Mouse (Mus musculus) retina, postnatal 1 day (tissue): Measurements from ENCODE around the gene Cd109.

Source experiments
- DNase-seq: peaks from one replicate; pipeline ENCODE4 v3.0.0-alpha.2; 2012

Gene Cd109

GRCm38 (mm10) chr9:78615401-78616021 is at the start of gene Cd109:
Gene Cd109 (plus strand): TSS chr9:78615546.
- peak; percentile 72 for DNase-seq

- no peak for DNase-seq
Measured at GRCm38 (mm10) chr9:78569934-78570333, 45.4 kb upstream of the Cd109 start.

- no peak for DNase-seq
Measured at GRCm38 (mm10) chr9:78576466-78576865, 38.9 kb upstream of the Cd109 start.

- no peak for DNase-seq
Measured at GRCm38 (mm10) chr9:78578824-78579223, 36.5 kb upstream of the Cd109 start.

- no peak for DNase-seq
Measured at GRCm38 (mm10) chr9:78579644-78580396, 35.5 kb upstream of the Cd109 start.

- DNase-seq: no peak
Measured at GRCm38 (mm10) chr9:78587218-78587883, 28.0 kb upstream of the Cd109 start.

GRCm38 (mm10) chr9:78587914-78588313 is 27.4 kb upstream of the Cd109 start, which contains the start of gene Slc17a5:
Gene Slc17a5 (minus strand): TSS chr9:78588041.
- DNase-seq: peak; percentile 96

- DNase-seq: no peak
Measured at GRCm38 (mm10) chr9:78588411-78589033, 26.8 kb upstream of the Cd109 start.

GRCm38 (mm10) chr9:78590471-78590870 is 24.9 kb upstream of the Cd109 start:
- no peak for DNase-seq

- no peak for DNase-seq
Measured at GRCm38 (mm10) chr9:78595257-78595656, 20.1 kb upstream of the Cd109 start.

GRCm38 (mm10) chr9:78595769-78596555 is 19.4 kb upstream of the Cd109 start:
- no peak for DNase-seq

GRCm38 (mm10) chr9:78596834-78597233 is 18.5 kb upstream of the Cd109 start:
- DNase-seq: peak; percentile 57

- no peak for DNase-seq
Measured at GRCm38 (mm10) chr9:78599927-78600326, 15.4 kb upstream of the Cd109 start.

GRCm38 (mm10) chr9:78601046-78601730 is 14.2 kb upstream of the Cd109 start:
- DNase-seq: peak; percentile 35

- peak; percentile 34 for DNase-seq
Measured at GRCm38 (mm10) chr9:78614201-78614600, 1.1 kb upstream of the Cd109 start.

- no peak for DNase-seq
Measured at GRCm38 (mm10) chr9:78619285-78619684, 3.9 kb downstream of the Cd109 start.

GRCm38 (mm10) chr9:78623301-78623747 is 8.0 kb downstream of the Cd109 start:
- no peak for DNase-seq

- peak; percentile 12 for DNase-seq
Measured at GRCm38 (mm10) chr9:78629991-78630390, 14.6 kb downstream of the Cd109 start.

GRCm38 (mm10) chr9:78631755-78632434 is 16.5 kb downstream of the Cd109 start:
- no peak for DNase-seq

- DNase-seq: no peak
Measured at GRCm38 (mm10) chr9:78633976-78634375, 18.6 kb downstream of the Cd109 start.

- DNase-seq: no peak
Measured at GRCm38 (mm10) chr9:78641386-78641785, 26.0 kb downstream of the Cd109 start.
